Mouse (Mus musculus): ENCODE measurements around the gene Znrf1. TPM values are rescaled to one million over a fixed set of nuclear protein-coding genes. Genes with fewer than 3 reads are reported as not detected.

Znrf1 gene
- total RNA-seq, 2 experiments from 2014 or later = 97.9 to 102 TPM

Other genes with a start within 250 kb of the Znrf1 start
- gene Rfwd3, start 235.9 kb upstream of the Znrf1 start, total RNA-seq (2021) = 10 to 100 TPM; 24.2 to 25.0 TPM
- gene Mlkl, start 197.9 kb upstream of the Znrf1 start, total RNA-seq (2021) = under 1 TPM; 0.20 TPM
- gene Fa2h, start 142.3 kb upstream of the Znrf1 start, total RNA-seq (2021) = 10 to 100 TPM; 22.8 to 25.6 TPM
- 10 to 100 TPM; 22.4 to 23.5 TPM for gene Wdr59, start 14.0 kb upstream of the Znrf1 start, total RNA-seq (2021)
- 1 to 10 TPM; 7.0 to 8.3 TPM for gene Ldhd, start 94.3 kb downstream of the Znrf1 start, total RNA-seq (2021)
- 10 to 100 TPM; 21.1 to 22.2 TPM for gene Zfp1, start 107.3 kb downstream of the Znrf1 start, total RNA-seq (2021)
- not detected for gene Ctrb1, start 154.9 kb downstream of the Znrf1 start, total RNA-seq (2021)
- gene Bcar1, start 207.7 kb downstream of the Znrf1 start, total RNA-seq (2021) = 10 to 100 TPM; 61.4 to 63.7 TPM

All from layer of hippocampus, adult 18-20 months (tissue).